8 mouse cellular contexts compared by ENCODE assay signal in genomic region chr6:122786275-122786674, GRCm38 (mm10). TPM values are rescaled to one million over a fixed set of nuclear protein-coding genes. Genes with fewer than 3 reads are reported as not detected.
A peak's percentile ranks its signal among the peaks of the same experiment; 100 is the strongest.
DNase-seq lines count a peak whose midpoint lies in the region; ATAC-seq lines count a peak whose summit lies in the region.

No protein-coding gene starts in this region.

- H3K36me3 ChIP-seq in heart, embryonic 12.5 days, result no peaks in the 10 kb centered on the region
- H3K36me3 ChIP-seq in heart, embryonic 11.5 days (ENCODE audit: control insufficient read depth, insufficient read depth, low read length), result no peaks in the 10 kb centered on the region
- no peaks in the 10 kb centered on the region for H3K36me3 ChIP-seq in hindbrain, embryonic 11.5 days (ENCODE audit: control insufficient read depth, insufficient read depth, low read length)
- no peaks in the 10 kb centered on the region for H3K36me3 ChIP-seq in midbrain, embryonic 10.5 days

- 31% methylated on average over 5 of the region's 5 CpGs for WGBS in heart, embryonic 12.5 days
- 25% methylated on average over 5 of the region's 5 CpGs for WGBS in heart, embryonic 11.5 days (ENCODE audit: insufficient replicate concordance)
- 40% methylated on average over 5 of the region's 5 CpGs for WGBS in hindbrain, embryonic 11.5 days
- WGBS in midbrain, embryonic 10.5 days, result 41% methylated on average over 5 of the region's 5 CpGs

- peak; percentile 67 for DNase-seq in T-cell, adult 2 months (ENCODE audit: low spot score)
- DNase-seq in embryo, embryonic 10.5 days (ENCODE audit: low spot score), result peak; percentile 80
- DNase-seq in hindbrain, embryonic 11.5 days (ENCODE audit: low spot score), result peak; percentile 70
- DNase-seq in left cerebral cortex, adult 9 months (ENCODE audit: low spot score in 2 of 2), result peak; percentile 71 to 85
- peak; percentile 45 for DNase-seq in midbrain, embryonic 10.5 days (ENCODE audit: low spot score)
- peak; percentile 25 for DNase-seq in spleen, adult 12 weeks (ENCODE audit: low spot score)

- ATAC-seq in heart, embryonic 12.5 days (ENCODE audit: insufficient number of reproducible peaks, low FRiP score), result 0 out of 2 replicates have a peak, but pooled peaks have one; percentile 48
- ATAC-seq in heart, embryonic 11.5 days (replicated peaks; ENCODE audit: insufficient number of reproducible peaks, low FRiP score, low TSS enrichment), result no peak
- ATAC-seq in hindbrain, embryonic 11.5 days (ENCODE audit: low FRiP score), result 0 out of 2 replicates have a peak, but pooled peaks have one; percentile 51

- no peak overlapping the region for H3K27ac ChIP-seq in heart, embryonic 12.5 days (ENCODE audit: poor library complexity, severe bottlenecking)
- H3K27ac ChIP-seq in heart, embryonic 11.5 days (ENCODE audit: low read depth, low read length), result no peak overlapping the region
- no peak overlapping the region for H3K27ac ChIP-seq in hindbrain, embryonic 11.5 days (ENCODE audit: low read depth, low read length)
- H3K27ac ChIP-seq in midbrain, embryonic 10.5 days (replicated peaks), result no peak overlapping the region

- H3K4me2 ChIP-seq in heart, embryonic 12.5 days, result no peak overlapping the region
- H3K4me2 ChIP-seq in heart, embryonic 11.5 days, result no peak overlapping the region
- no peak overlapping the region for H3K4me2 ChIP-seq in hindbrain, embryonic 11.5 days (replicated peaks; ENCODE audit: low read depth, low read length)

- no peaks in the 10 kb centered on the region for H3K9me3 ChIP-seq in heart, embryonic 12.5 days (replicated peaks)
- no peaks in the 10 kb centered on the region for H3K9me3 ChIP-seq in heart, embryonic 11.5 days (replicated peaks; ENCODE audit: control insufficient read depth, low read length)
- no peaks in the 10 kb centered on the region for H3K9me3 ChIP-seq in hindbrain, embryonic 11.5 days (ENCODE audit: control insufficient read depth, low read length)
- H3K9me3 ChIP-seq in midbrain, embryonic 10.5 days (replicated peaks), result no peaks in the 10 kb centered on the region

- peaks cover 9% of the 10 kb centered on the region for H3K4me1 ChIP-seq in heart, embryonic 12.5 days (replicated peaks)
- no peaks in the 10 kb centered on the region for H3K4me1 ChIP-seq in heart, embryonic 11.5 days (ENCODE audit: control insufficient read depth, insufficient read depth, low read length)
- H3K4me1 ChIP-seq in hindbrain, embryonic 11.5 days (replicated peaks; ENCODE audit: control insufficient read depth, insufficient read depth, low read length), result no peaks in the 10 kb centered on the region
- H3K4me1 ChIP-seq in midbrain, embryonic 10.5 days, result no peaks in the 10 kb centered on the region

- no peak overlapping the region for H3K4me3 ChIP-seq in heart, embryonic 12.5 days
- no peak overlapping the region for H3K4me3 ChIP-seq in heart, embryonic 11.5 days (ENCODE audit: low read depth, low read length)
- no peak overlapping the region for H3K4me3 ChIP-seq in hindbrain, embryonic 11.5 days (ENCODE audit: low read depth, low read length)
- no peak overlapping the region for H3K4me3 ChIP-seq in midbrain, embryonic 10.5 days

- no peak overlapping the region for H3K9ac ChIP-seq in heart, embryonic 12.5 days
- H3K9ac ChIP-seq in heart, embryonic 11.5 days (ENCODE audit: low read depth, low read length), result no peak overlapping the region
- no peak overlapping the region for H3K9ac ChIP-seq in hindbrain, embryonic 11.5 days (ENCODE audit: low read depth, low read length)

- H3K27me3 ChIP-seq in heart, embryonic 12.5 days (replicated peaks), result no peaks in the 10 kb centered on the region
- H3K27me3 ChIP-seq in heart, embryonic 11.5 days (ENCODE audit: control insufficient read depth, insufficient read depth, low read length), result no peaks in the 10 kb centered on the region
- no peaks in the 10 kb centered on the region for H3K27me3 ChIP-seq in hindbrain, embryonic 11.5 days (ENCODE audit: control insufficient read depth, insufficient read depth, low read length)
- H3K27me3 ChIP-seq in midbrain, embryonic 10.5 days (ENCODE audit: low read depth, poor library complexity, severe bottlenecking), result no peaks in the 10 kb centered on the region

RNA-seq across cellular contexts. Expression of gene Slc2a3, which starts 15.2 kb away (rescaled TPM):
- polyA plus RNA-seq in heart, embryonic 12.5 days (2016; fragmentation: Nextera tagmentation; extraction: Ambion mirVana), result 26.6 and 27.7 TPM in 2 replicates
- polyA plus RNA-seq in heart, embryonic 11.5 days (2014; fragmentation: Nextera tagmentation; extraction: Ambion mirVana), result 27.5 and 33.2 TPM in 2 replicates
- 23.5 and 29.2 TPM in 2 replicates for polyA plus RNA-seq in hindbrain, embryonic 11.5 days (2014; fragmentation: Nextera tagmentation; extraction: Ambion mirVana)
- 42.0 and 63.0 TPM in 2 replicates for polyA plus RNA-seq in midbrain, embryonic 10.5 days (2016; fragmentation: Nextera tagmentation; extraction: Ambion mirVana)

RNA-seq across cellular contexts. Expression of gene Foxj2, which starts 33.4 kb away (rescaled TPM):
- polyA plus RNA-seq in heart, embryonic 12.5 days (2016; fragmentation: Nextera tagmentation; extraction: Ambion mirVana), result 7.8 and 8.4 TPM in 2 replicates
- 4.9 and 5.9 TPM in 2 replicates for polyA plus RNA-seq in heart, embryonic 11.5 days (2014; fragmentation: Nextera tagmentation; extraction: Ambion mirVana)
- polyA plus RNA-seq in hindbrain, embryonic 11.5 days (2014; fragmentation: Nextera tagmentation; extraction: Ambion mirVana), result 3.0 and 4.0 TPM in 2 replicates
- 2.0 and 2.4 TPM in 2 replicates for polyA plus RNA-seq in midbrain, embryonic 10.5 days (2016; fragmentation: Nextera tagmentation; extraction: Ambion mirVana)

Comparison
In these comparisons a context has a peak if more than half of its experiments do, and no peak if none do; other contexts are left out.
1. DNase-seq: peak in every context shown above with its lines; median percentile 80 in embryo, embryonic 10.5 days; 78 in left cerebral cortex, adult 9 months; 70 in hindbrain, embryonic 11.5 days; 67 in T-cell, adult 2 months; 45 in midbrain, embryonic 10.5 days; 25 in spleen, adult 12 weeks.